Mouse (Mus musculus): ENCODE measurements around the gene Toporsl.

Toporsl gene

GRCm38 (mm10) chr4:52595927-52596326 is at the start of gene Toporsl:
Toporsl (plus strand) TSS chr4:52596274.
- DNase-seq (ENCODE audit: low spot score) = no peak

- no peak for DNase-seq (ENCODE audit: low spot score)
Measured at GRCm38 (mm10) chr4:52557672-52558071, 38.4 kb upstream of the Toporsl start.

DNA sequence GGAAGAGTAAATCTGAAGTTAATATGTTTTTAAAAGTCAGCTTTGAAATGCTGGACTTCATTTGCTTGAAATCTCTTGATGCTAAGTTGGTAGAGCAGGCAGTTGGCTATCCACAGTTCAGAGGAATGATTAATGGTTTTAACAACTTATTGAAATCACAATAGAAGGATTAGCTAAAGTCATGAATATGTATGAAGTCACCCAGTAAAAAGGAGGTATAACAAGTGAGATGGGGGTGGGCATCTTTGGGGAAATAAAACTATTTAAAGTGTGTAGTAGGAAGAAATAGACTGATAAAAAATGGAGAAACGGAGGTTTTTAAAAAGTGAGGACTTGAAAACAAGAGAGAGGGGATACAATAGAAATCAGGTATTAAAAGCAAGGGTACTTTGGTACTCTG is 38.0 kb upstream of the Toporsl start:
- DNase-seq (ENCODE audit: low spot score) = no peak

DNA sequence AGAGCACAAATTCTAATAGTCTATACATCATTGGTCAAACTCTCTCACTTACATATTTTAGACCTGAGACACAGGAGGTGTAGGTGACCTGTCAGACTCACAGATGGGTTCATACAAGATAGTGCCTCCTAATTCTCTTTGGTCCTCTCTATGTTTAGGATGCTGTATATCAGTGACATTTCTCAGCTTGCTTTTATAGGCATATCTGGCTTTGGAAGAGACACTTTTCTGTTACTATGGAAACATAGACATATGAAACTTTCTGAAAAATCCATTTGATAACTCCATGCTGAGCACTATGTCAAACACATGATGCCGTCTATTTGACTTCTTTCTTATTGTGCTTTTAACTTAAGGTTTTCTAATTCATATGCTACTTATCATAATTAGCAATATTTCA is 32.2 kb upstream of the Toporsl start:
- DNase-seq (ENCODE audit: low spot score) = no peak

DNA sequence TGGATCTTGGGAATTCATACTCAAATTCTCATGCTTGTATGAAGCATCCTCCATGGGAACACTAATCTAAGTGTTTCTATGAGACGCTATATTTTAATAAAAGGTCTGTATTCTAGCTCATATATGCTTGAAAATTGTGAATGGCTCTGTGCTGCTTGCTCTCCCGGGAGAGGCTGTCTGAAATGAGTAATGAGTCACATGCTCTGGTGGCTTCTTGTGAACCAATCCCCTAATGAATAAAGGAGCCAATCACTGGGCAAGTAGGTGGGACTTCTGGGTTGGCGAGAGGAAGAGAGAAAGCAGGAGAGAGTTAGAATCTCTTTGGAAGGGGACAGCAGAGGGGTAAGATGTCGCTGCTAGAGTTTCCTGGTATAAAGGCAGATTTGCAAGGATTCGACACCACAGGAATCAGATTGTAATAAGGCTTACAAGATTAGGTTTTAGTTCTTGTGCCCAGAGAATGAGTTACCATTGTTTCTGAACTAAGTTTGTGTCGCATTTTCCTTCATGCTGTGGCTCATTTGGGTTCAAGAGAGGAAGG is 9.8 kb upstream of the Toporsl start:
- DNase-seq (ENCODE audit: low spot score) = no peak

DNA sequence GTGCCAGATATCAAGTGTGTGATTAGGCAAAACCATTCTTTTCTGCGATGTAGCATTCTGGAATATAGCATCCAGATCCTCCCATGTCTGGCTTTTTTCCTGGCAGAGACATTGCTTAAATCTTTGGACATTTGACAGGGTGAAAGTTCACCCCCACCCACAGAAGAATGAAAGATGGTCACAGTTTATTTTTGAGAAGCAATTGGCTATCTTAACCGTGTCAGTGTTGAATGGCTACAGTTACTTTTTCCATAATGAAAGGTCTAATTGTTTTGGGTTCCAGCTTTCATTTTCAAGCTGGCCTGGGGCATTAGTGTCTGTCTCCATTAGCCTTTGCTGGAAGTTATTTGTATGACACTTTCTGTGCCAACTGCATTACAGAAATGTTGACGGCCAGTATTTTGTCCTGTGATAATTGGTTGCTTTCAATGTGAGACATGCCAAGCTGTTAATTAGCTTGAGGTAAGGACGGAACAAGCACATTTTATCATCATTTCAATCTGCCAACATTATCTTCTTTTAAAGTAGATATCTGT is 2.2 kb upstream of the Toporsl start:
- no peak for DNase-seq (ENCODE audit: low spot score)

GRCm38 (mm10) chr4:52594632-52595031 is 1.4 kb upstream of the Toporsl start:
- DNase-seq (ENCODE audit: low spot score) = no peak

DNA sequence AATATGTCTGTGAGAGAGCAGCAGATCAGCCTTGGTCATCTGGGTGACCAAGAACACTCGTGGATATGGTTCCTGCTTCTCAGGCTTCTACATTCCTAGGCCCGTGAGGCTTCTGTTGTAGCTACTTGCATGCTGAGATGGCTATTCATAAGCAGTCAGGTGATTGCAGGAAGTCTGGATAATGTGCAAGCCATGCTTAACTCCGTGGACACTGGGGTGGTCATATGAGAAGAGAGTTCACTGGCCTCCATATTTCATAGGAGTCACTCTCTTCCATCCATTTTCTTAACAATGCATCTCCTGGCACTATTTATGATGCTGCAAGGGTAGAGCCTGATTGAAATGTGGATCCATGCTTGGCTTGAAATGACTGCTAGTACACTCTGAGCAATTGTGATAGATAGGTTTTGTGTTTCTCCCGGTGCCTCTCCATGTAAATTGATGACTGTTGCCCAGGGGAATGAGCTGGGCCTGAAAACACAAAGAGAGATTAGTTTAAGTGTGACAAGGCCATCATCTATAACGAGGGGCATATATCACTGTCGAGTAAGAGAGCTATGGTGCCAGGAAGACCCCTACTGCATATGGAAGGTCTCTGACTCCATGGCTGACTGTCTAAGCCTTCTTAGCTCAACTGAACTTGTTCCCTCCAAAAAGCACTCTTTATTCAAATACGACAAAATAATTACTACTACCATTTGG is 2.3 kb downstream of the Toporsl start:
- DNase-seq (ENCODE audit: low spot score) = no peak

DNA sequence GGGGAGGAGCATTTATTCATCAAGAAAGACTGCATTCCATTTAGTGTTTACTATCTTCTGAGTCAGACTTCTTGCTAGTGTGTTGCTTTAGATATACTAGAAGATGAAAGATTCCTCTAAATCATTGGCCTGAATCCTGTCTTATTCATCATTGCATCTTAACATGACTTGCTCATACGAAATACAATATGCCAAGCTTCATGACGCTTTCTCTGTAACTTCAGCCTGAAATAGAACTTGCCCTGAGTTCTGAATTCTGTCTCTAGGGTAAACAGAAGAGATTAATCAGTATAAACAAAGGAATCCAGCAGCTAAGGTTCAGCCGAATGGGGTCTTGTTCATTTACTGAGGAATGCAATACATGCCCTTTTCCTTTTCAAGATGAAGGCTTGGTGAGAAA is 10.8 kb downstream of the Toporsl start:
- DNase-seq (ENCODE audit: low spot score) = no peak

DNA sequence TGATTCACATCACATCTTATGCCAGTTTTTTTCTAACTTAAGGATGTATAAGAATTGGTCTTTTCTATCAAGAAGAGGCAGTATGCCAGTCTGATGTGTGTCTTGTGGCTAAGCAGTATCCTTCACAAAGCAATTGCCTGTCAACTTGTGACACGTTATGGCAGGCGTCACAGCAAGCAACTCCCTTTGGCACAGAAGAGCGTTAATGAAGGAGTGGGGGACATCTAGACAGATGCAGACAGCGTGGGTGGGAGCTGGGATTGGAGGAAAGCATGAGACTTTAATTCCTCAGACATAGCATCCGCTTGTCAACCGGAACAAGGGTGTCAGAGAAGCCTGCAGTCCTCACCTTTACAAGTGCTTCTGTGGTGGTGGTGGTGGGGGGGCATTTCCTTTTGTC is 38.9 kb downstream of the Toporsl start:
- no peak for DNase-seq (ENCODE audit: low spot score)

- DNase-seq (ENCODE audit: low spot score) = no peak
Measured at GRCm38 (mm10) chr4:52647791-52648190, 51.7 kb downstream of the Toporsl start.

GRCm38 (mm10) chr4:52659701-52660100 is 63.6 kb downstream of the Toporsl start:
- no peak for DNase-seq (ENCODE audit: low spot score)

DNA sequence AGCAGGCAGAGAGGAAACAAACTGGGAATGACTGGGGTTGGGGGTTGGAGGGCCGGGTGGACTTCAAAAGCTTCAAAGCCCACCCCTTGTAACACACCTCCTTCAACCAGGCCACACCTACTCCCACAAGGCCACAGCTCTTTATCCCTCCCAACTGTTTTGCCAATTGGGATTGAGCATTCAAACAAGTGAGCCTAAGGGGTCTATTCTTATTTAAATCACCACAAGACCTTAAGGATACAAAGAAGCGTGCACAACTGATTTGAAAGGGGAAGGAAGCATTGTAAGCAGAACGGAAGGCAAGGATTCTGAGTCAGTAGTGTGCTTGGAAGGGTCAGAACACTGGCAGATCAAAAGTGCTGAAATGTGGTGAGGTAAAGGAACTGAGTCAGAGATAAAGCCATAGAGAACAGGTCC is 64.6 kb downstream of the Toporsl start:
- DNase-seq (ENCODE audit: low spot score) = no peak

GRCm38 (mm10) chr4:52661311-52661710 is 65.2 kb downstream of the Toporsl start:
- no peak for DNase-seq (ENCODE audit: low spot score)

Measured in urinary bladder, postnatal 14 days (tissue).